8 mouse cellular contexts compared by ENCODE assay signal in genomic region chr11:119083724-119084445, GRCm38 (mm10). TPM values are rescaled to one million over a fixed set of nuclear protein-coding genes. Genes with fewer than 3 reads are reported as not detected.
DNase-seq lines count a peak whose midpoint lies in the region; ATAC-seq lines count a peak whose summit lies in the region.

No protein-coding gene starts in this region.

- peak; percentile 40 for DNase-seq in right cerebral cortex, adult 18-20 months
- DNase-seq in right cerebral cortex, postnatal 4 days: no peak
- DNase-seq in cerebellum, adult 8-10 months: peak; percentile 47
- DNase-seq in kidney, adult 11 months: peak; percentile 78
- DNase-seq in liver, embryonic 11.5 days (ENCODE audit: low spot score): peak; percentile 38
- DNase-seq in thymus, postnatal 14 days: peak; percentile 89

- H3K4me1 ChIP-seq in liver, embryonic 11.5 days (replicated peaks; ENCODE audit: control insufficient read depth, insufficient read depth, low read length): peaks cover 53% of the 10 kb centered on the region
- peaks cover 60% of the 10 kb centered on the region for H3K4me1 ChIP-seq in midbrain, embryonic 16.5 days (ENCODE audit: control insufficient read depth, insufficient read depth, low read length)

- peak overlapping the region; percentile 83 for H3K4me3 ChIP-seq in liver, embryonic 11.5 days (ENCODE audit: low read depth, low read length)
- peak overlapping the region; percentile 95 for H3K4me3 ChIP-seq in midbrain, embryonic 16.5 days (ENCODE audit: low read depth, low read length)

- H3K27me3 ChIP-seq in liver, embryonic 11.5 days (replicated peaks; ENCODE audit: control insufficient read depth, insufficient read depth, low read length): peaks cover 91% of the 10 kb centered on the region
- peaks cover 19% of the 10 kb centered on the region for H3K27me3 ChIP-seq in midbrain, embryonic 16.5 days (ENCODE audit: control insufficient read depth, insufficient read depth, low read depth, low read length)

- 4% methylated on average over 28 of the region's 28 CpGs for WGBS in liver, embryonic 11.5 days
- WGBS in midbrain, embryonic 16.5 days: 4% methylated on average over 26 of the region's 28 CpGs

- H3K36me3 ChIP-seq in liver, embryonic 11.5 days (ENCODE audit: control insufficient read depth, insufficient read depth, low read length): peaks cover 13% of the 10 kb centered on the region; the same call in 1 of the 2 replicates
- peaks cover 16% of the 10 kb centered on the region; the same call in 1 of the 2 replicates for H3K36me3 ChIP-seq in midbrain, embryonic 16.5 days (ENCODE audit: control insufficient read depth, insufficient read depth, low read length)

- H3K4me2 ChIP-seq in liver, embryonic 11.5 days: peak overlapping the region; percentile 91
- peak overlapping the region; percentile 76 for H3K4me2 ChIP-seq in midbrain, embryonic 16.5 days (ENCODE audit: low read length)

- no peaks in the 10 kb centered on the region for H3K9me3 ChIP-seq in liver, embryonic 11.5 days (ENCODE audit: control insufficient read depth, low read length)
- H3K9me3 ChIP-seq in midbrain, embryonic 16.5 days (replicated peaks; ENCODE audit: control insufficient read depth, low read length, poor library complexity, severe bottlenecking): no peaks in the 10 kb centered on the region

- no peak overlapping the region for H3K27ac ChIP-seq in liver, embryonic 11.5 days (ENCODE audit: low read depth, low read length)
- H3K27ac ChIP-seq in midbrain, embryonic 16.5 days (ENCODE audit: low read length): peak overlapping the region; percentile 99

- H3K9ac ChIP-seq in liver, embryonic 11.5 days (ENCODE audit: low read depth, low read length): no peak overlapping the region
- H3K9ac ChIP-seq in midbrain, embryonic 16.5 days (ENCODE audit: low read depth, low read length): peak overlapping the region; percentile 94

- 0 out of 2 replicates have a peak, but pooled peaks have one; percentile 5 for ATAC-seq in granulocyte monocyte progenitor cell, adult 5-6 weeks (replicated peaks; ENCODE audit: poor library complexity, severe bottlenecking)
- ATAC-seq in liver, embryonic 11.5 days (replicated peaks; ENCODE audit: low FRiP score): no peak
- ATAC-seq in midbrain, embryonic 16.5 days: no peak

RNA-seq across cellular contexts. Expression of gene Cbx4, which starts 2.1 kb away (rescaled TPM):
- total RNA-seq in granulocyte monocyte progenitor cell, adult 5-6 weeks (2014; fragmentation: Nextera tagmentation): 15.8 and 18.8 TPM in 2 replicates
- total RNA-seq in granulocyte monocyte progenitor cell, adult 5-6 weeks (2017): 27.4 and 38.2 TPM in 2 replicates
- polyA plus RNA-seq in liver, embryonic 11.5 days (2014; fragmentation: Nextera tagmentation; extraction: Ambion mirVana): 5.1 TPM in 2 replicates
- polyA plus RNA-seq in midbrain, embryonic 16.5 days (2015; fragmentation: Nextera tagmentation; extraction: Ambion mirVana): 23.9 and 25.6 TPM in 2 replicates

RNA-seq across cellular contexts. Expression of gene Cbx8, which starts 43.1 kb away (rescaled TPM):
- total RNA-seq in granulocyte monocyte progenitor cell, adult 5-6 weeks (2014; fragmentation: Nextera tagmentation): 3.6 TPM in 2 replicates
- 1.5 and 3.2 TPM in 2 replicates for total RNA-seq in granulocyte monocyte progenitor cell, adult 5-6 weeks (2017)
- polyA plus RNA-seq in liver, embryonic 11.5 days (2014; fragmentation: Nextera tagmentation; extraction: Ambion mirVana): 6.5 and 7.1 TPM in 2 replicates
- 8.5 and 8.6 TPM in 2 replicates for polyA plus RNA-seq in midbrain, embryonic 16.5 days (2015; fragmentation: Nextera tagmentation; extraction: Ambion mirVana)
